Mouse (Mus musculus) embryonic facial prominence, embryonic 15.5 days (tissue): ENCODE measurements at regions not wholly inside any gene's neighbourhood (a gene's known extent, or its start where the extent isn't known, plus 50 kb on each side); places are given as distances from the start of the nearest gene placed in this dataset. TPM values are rescaled to one million over a fixed set of nuclear protein-coding genes. Genes with fewer than 3 reads are reported as not detected.

ENCODE experiments used
- ATAC-seq: fragments of 200-750 bp; cut with Nextera tagmentation; 2 replicates; pipeline ENCODE4 v1.8.0; 2017; ENCODE audit warnings: low read depth, moderate TSS enrichment; ENCODE audit not compliant: insufficient number of reproducible peaks, low FRiP score, low TSS enrichment
- H3K27ac ChIP-seq: fragments of 300-500 bp; sonication (generic); replicated peaks from 2 replicates; pipeline ENCODE4 v1.5.1; 2015; ENCODE audit warnings: mild to moderate bottlenecking, inconsistent platforms
- H3K27me3 ChIP-seq: fragments of 300-500 bp; sonication (generic); 2 replicates; pipeline ENCODE4 v1.6.1; 2015; ENCODE audit warnings: inconsistent platforms
- H3K36me3 ChIP-seq: fragments of 300-500 bp; sonication (generic); 2 replicates; pipeline ENCODE4 v1.6.1; 2015; ENCODE audit warnings: mild to moderate bottlenecking, inconsistent platforms
- H3K4me1 ChIP-seq: fragments of 300-500 bp; sonication (generic); 2 replicates; pipeline ENCODE4 v1.6.1; 2015; ENCODE audit warnings: inconsistent platforms
- H3K4me2 ChIP-seq: fragments of 300-500 bp; sonication (generic); replicated peaks from 2 replicates; pipeline ENCODE4 v1.6.1; 2015; ENCODE audit warnings: mild to moderate bottlenecking, inconsistent platforms
- H3K4me3 ChIP-seq: fragments of 300-500 bp; sonication (generic); replicated peaks from 2 replicates; pipeline ENCODE4 v1.5.1; 2015; ENCODE audit warnings: mild to moderate bottlenecking, inconsistent platforms
- H3K9ac ChIP-seq: fragments of 300-500 bp; sonication (generic); 2 replicates; pipeline ENCODE4 v1.6.1; 2015; ENCODE audit warnings: inconsistent platforms
- H3K9me3 ChIP-seq: fragments of 300-500 bp; sonication (generic); replicated peaks from 2 replicates; pipeline ENCODE4 v1.6.1; 2016; ENCODE audit warnings: inconsistent platforms
- WGBS: fragments of 180-500 bp; shearing (Covaris S2); methylation state at CpG from one replicate; pipeline ENCODE4 v1.1.7; 2015; 5-methylcytosine and 5-hydroxymethylcytosine counted together
- microRNA-seq: library from miRNA; unstranded; fragments of <30 nt; microRNA quantifications from one replicate; pipeline ENCODE4, GENCODE M21; 2016; ENCODE audit warnings: borderline number of aligned reads

DNA sequence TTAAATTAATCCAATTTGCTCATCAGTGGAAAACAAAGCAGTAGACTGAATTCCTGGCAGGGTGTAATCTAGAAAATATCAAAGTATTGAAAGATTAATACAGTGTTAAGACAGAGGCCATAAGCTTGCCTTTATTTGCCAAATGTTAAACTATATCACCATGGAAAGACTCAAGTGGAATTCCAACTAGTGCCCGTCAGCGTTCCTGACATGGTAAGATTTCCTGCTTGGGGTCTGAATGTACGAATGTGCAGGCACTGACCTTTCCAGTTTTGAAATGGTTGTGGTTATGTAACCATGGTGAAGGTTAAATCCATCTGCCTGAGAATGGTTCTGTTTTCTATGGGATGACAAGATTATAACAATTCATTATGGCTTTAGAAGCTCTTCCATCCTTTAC lies 75.5 kb upstream of the Mocs2 start:
- Histone ChIP-seq H3K27ac (no peak overlapping the region), H3K9me3 (no peaks in the 10 kb centered on the region), H3K9ac (no peak overlapping the region), H3K4me3 (no peak overlapping the region), H3K27me3 (no peaks in the 10 kb centered on the region), H3K4me2 (no peak overlapping the region), H3K4me1 (no peaks in the 10 kb centered on the region), H3K36me3 (no peaks in the 10 kb centered on the region)
- ATAC-seq: no peak
- WGBS: 49% methylated on average over 3 of the region's 3 CpGs

DNA sequence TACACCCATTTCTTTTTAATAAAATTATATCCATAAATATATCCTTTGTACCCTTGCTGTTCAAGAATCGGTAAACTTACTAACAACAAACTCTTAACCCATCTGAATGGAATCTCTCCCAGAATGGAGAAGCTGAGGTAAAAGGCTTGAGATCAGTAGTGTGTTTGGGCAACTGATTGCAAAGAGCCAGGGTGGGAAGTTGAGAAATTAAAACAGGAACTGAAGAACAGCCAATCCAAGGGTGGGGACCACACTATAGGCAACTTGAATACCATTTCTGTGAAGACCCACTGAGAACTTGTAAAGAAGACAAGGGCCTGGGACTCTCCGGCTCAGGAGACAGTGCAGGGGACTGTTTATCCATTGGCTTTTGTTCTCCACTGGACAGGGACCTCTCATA lies 72.2 kb upstream of the Mocs2 start:
- Histone ChIP-seq H3K4me1 (no peaks in the 10 kb centered on the region), H3K4me3 (no peak overlapping the region), H3K4me2 (no peak overlapping the region), H3K27ac (no peak overlapping the region), H3K9me3 (no peaks in the 10 kb centered on the region), H3K27me3 (no peaks in the 10 kb centered on the region), H3K9ac (no peak overlapping the region), H3K36me3 (no peaks in the 10 kb centered on the region)
- 93% methylated on average over 2 of the region's 2 CpGs for WGBS
- no peak for ATAC-seq

DNA sequence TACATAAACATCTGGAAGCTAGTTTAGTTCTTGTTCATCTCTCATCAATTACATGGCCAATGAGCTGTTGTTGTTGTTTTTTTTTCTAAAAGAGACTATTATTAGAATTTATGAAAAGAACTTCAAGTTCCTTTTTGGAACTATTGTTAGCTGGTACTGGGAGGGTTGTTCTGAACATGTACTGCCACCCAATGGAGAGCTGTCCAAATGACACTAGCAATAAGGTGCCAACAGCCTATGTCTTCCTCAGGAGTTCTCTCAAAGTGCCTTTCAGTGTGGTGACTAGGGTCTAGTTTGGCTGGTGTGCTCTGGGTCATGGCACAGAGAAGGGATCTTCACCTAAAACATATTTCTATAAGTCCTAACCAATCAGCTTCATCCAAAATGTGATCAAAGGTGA lies 60.6 kb upstream of the Mocs2 start:
- no peak for ATAC-seq
- H3K9me3 ChIP-seq: no peaks in the 10 kb centered on the region
- no peaks in the 10 kb centered on the region for H3K36me3 ChIP-seq
- no peak overlapping the region for H3K9ac ChIP-seq
- no peaks in the 10 kb centered on the region for H3K27me3 ChIP-seq
- no peaks in the 10 kb centered on the region for H3K4me1 ChIP-seq
- H3K4me3 ChIP-seq: no peak overlapping the region
- no peak overlapping the region for H3K27ac ChIP-seq
- H3K4me2 ChIP-seq: no peak overlapping the region

DNA sequence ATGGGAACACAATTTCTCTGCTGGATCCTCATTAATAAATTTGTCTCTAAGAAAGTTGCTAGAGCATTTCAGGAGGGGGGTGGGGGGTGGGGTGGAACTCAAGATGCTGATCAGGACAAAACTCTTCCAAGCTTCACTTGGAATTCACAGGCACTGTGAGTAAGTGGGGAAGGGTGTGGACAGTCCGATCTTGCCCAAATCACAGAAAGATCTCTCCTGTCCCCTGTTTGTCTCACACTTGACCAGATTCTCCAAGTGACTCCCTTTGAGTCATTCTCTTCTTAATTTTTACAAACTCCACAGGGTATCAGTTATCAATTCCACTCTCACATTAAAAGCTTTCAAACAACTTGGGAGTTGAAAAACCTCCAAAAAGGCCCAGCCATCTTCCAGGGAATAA lies 58.1 kb upstream of the Mocs2 start:
- Histone ChIP-seq H3K9me3 (no peaks in the 10 kb centered on the region), H3K36me3 (no peaks in the 10 kb centered on the region), H3K9ac (no peak overlapping the region), H3K4me2 (no peak overlapping the region), H3K4me1 (no peaks in the 10 kb centered on the region), H3K27ac (no peak overlapping the region), H3K27me3 (no peaks in the 10 kb centered on the region), H3K4me3 (no peak overlapping the region)
- 80% methylated on average over 1 of the region's 1 CpGs for WGBS
- no peak for ATAC-seq

DNA sequence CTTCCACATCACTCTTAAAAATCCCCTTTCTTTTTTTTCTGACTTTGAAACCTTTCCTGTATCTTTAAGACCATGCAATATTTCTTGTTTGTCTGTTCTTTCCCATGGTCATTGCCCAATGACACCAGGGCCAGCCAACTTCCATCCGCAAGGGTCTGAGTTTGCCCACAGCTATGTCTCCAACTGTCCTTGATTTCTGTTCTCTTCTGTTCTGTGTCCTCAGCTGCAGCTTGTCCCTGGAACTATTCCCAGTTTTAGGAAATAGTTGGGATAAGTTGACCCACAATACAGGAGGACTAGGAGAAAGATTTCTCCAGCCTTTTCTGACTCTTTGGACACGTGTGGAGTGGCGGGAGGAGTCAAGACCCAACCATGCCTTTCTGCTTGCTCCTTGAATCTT lies 57.1 kb upstream of the Mocs2 start:
- Histone ChIP-seq H3K4me3 (no peak overlapping the region), H3K27ac (no peak overlapping the region), H3K9ac (no peak overlapping the region)

More for the DNA sequence above, 57.1 kb upstream of the Mocs2 start:
- Histone ChIP-seq H3K9me3 (no peaks in the 10 kb centered on the region), H3K4me1 (no peaks in the 10 kb centered on the region), H3K27me3 (no peaks in the 10 kb centered on the region), H3K4me2 (no peak overlapping the region), H3K36me3 (no peaks in the 10 kb centered on the region)
- WGBS: 77% methylated on average over 3 of the region's 3 CpGs
- ATAC-seq: no peak

Small RNA genes lying in the stretch of these regions (microRNA-seq; reads per million reads assigned to microRNA genes)
- gene Gm25950: not detected
